Mouse (Mus musculus): Measurements from ENCODE around the gene Col6a3.
A peak's percentile ranks its signal among the peaks of the same experiment; 100 is the strongest.

- peak; percentile 70 for TF ChIP-seq SMC3 (IDR thresholded peaks at IDR 0.05; ENCODE audit: low read depth, low read length)
- TF ChIP-seq CTCF (conservative IDR thresholded peaks at IDR 0.05 in 1 of 2, IDR thresholded peaks at IDR 0.05 in 1 of 2; ENCODE audit: low read depth in 2 of 2, low read length in 2 of 2) = peak in 1 of 2 experiments; percentile 66; a peak in 2 of 4 replicates
- TF ChIP-seq POLR2A (IDR thresholded peaks at IDR 0.05; ENCODE audit: low read depth, low read length) = no peak
- TF ChIP-seq CHD2 (IDR thresholded peaks at IDR 0.05; ENCODE audit: low read length) = no peak
- no peak for TF ChIP-seq SIN3A (IDR thresholded peaks at IDR 0.05; ENCODE audit: low read length)
- TF ChIP-seq ELF1 (IDR thresholded peaks at IDR 0.05; ENCODE audit: low read depth, low read length) = no peak
- TF ChIP-seq EP300 (IDR thresholded peaks at IDR 0.05; ENCODE audit: low read length) = no peak
- no peak for TF ChIP-seq ZC3H11A (IDR thresholded peaks at IDR 0.05; ENCODE audit: low read depth, low read length)
- no peak for TF ChIP-seq POLR2AphosphoS2 (IDR thresholded peaks at IDR 0.05; ENCODE audit: low read depth, low read length)
- TF ChIP-seq JUND (conservative IDR thresholded peaks at IDR 0.05; ENCODE audit: low read depth, low read length) = no peak
These were observed 6.1 kb upstream of the Col6a3 start for GRCm38 (mm10) chr1:90849836-90850235.
